Mouse (Mus musculus) liver, postnatal 0 days (tissue): Measurements from ENCODE around the gene Mapk3.

Experiments used
- CTCF ChIP-seq: sonication (generic); IDR thresholded peaks from 2 replicates; pipeline ENCODE4 v1.5.1; 2016; ENCODE audit warnings: antibody characterized with exemption, low read depth
- EP300 ChIP-seq: IDR thresholded peaks from 2 replicates; pipeline ENCODE4 v1.6.1; 2016; ENCODE audit warnings: antibody characterized with exemption, low read depth, mild to moderate bottlenecking

- TF ChIP-seq CTCF (no peak), EP300 (no peak)
Observed at GRCm38 (mm10) chr7:126767001-126767400, 7.6 kb downstream of the Mapk3 start.
